Mouse (Mus musculus): ENCODE results near the gene Actn1.
A peak's percentile ranks its signal among the peaks of the same experiment; 100 is the strongest.

Actn1 gene

DNA sequence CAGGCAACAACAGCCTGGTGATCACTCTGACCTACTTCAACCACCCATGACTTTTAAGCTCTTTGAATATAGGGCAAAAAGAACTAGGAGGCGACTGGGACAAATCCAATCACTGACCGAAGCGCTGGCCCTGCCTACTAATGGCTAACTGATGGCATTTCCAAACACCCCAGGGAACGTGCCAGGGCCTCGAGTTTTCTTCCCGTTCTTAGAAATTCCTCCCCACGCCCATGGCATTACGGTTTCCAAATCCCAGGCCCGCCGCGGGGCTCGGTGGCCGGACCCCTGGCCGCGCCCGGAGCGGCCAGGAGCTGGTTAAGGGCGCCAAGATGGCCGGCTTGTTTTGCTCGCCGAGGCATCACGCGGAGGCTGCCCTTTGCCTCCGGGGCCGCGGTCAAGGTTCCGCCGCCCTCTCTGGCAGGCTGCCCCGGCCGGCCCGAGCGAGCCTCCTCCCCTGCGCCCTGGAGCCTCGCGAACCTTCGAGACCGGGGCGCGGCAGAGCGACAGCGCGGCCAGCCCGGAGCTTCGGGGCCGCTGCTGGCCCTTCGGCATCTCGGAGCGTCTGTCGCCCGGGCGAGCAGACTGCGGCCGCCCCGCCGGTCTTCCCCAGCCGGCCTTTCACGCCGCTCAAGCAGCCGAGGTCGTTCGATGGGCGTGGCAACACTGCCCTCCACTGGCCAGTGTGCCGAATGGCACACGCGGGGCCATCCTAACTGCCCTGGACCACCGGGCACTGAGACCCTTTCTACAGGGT lies 127.7 kb downstream of the Actn1 start:
- peak; percentile 93 for DNase-seq

- no peak for DNase-seq
Measured at GRCm38 (mm10) chr12:80131359-80132249, 128.6 kb downstream of the Actn1 start.

DNA sequence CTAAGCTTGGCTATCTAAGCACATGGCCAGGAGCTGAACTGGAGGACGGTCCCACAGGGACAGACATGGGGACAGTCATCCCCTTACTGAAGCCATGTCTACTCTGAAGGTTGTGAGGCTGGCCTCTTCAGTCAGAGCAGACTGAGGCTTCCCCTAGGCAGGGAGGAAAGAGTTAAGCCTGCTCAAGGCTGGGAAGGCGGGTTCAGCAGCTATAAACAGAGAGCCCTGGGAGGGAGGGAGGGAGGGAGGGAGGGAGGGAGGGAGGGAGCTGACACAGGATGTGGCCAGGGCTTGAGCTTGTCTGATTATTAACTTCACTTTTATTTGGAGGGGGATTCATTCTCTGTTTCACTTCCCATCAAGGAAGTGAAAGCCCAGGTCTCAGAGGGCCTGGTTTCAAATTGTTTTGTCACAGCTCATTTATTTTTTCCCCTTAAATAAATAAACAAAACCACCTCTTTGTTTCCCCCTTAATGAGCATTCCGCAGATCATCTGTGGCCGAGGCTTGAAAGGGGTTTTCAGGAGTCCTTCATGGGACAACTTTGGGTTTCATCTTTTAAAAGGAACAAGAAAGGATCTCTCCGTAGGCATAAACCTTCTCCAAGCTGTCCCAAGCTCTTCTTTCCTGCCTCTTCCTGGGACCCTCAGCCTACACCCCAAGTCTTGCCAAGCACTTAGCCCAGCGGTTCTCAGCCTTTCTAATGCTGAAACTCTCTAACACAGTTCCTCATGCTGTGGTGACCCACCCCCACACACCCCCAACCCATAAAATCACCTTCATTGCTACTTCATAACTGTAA lies 129.4 kb downstream of the Actn1 start:
- peak; percentile 64 for DNase-seq

DNA sequence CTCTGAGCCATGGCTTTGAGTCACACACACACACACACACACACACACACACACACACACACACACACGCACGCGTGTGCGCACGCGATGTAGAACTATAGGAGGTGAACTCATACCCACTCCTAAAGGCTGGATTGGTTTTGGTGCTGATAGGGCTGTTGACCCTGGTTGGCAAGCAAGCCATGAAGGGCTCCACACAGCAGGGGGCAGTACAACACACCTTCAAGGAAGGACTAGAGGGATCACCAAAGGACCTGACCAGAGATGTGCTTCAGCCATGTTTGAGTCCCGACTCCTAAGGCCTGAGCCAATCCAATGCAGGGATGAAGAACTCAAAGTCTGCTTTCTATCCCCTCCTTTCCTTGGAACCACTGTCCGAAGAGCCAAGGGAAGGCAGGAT lies 130.6 kb downstream of the Actn1 start:
- DNase-seq, result no peak

DNA sequence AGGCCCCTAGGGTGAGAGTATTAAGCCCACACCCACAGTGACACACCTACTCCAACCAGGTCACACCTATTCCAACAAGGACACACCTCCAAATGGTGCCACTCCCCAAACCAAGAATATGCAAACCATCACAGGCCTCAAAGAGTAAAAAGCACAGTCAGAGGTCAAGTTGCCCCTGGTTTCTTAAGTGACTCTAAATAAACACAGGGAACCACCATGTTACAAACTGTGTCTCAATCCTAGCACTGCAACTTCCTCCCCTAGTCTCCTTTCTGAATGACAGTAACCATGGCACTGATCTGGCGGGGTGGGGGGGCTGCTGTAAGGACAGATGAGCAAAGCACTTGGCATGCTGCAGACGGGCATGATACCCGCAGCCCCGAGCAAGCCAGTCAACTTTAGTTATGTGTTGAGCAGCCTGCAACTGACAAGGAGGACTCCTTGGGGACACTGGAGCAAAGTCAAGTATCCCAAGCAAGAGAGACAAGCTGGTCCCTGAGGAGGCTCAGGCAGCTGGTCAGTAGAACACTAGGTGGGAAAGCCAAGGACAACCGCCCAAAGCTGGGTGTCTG lies 132.9 kb downstream of the Actn1 start:
- no peak for DNase-seq

GRCm38 (mm10) chr12:80125316-80125715 lies 134.9 kb downstream of the Actn1 start:
- no peak for DNase-seq

DNA sequence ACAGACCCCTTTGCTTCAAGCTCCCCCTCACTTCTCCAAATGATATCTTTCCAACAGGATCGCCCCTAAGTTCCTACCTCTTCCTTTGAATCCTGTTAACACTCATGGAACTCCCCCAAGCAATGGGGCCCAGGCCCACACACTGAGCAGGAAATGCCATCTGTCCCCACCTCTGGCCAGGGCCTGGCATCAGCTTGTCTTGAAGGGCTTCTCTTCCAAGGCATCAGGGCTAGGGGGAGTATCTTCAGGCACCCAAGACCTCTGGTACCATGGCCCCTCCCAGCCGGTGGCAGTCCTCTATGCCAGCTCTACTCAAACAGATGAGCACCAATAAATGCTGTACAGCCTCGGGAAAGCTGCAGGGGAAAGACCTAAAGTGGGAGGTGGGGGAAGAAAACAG lies 135.4 kb downstream of the Actn1 start:
- no peak for DNase-seq

- no peak for DNase-seq
Measured at GRCm38 (mm10) chr12:80124211-80124610, 136.0 kb downstream of the Actn1 start.

DNA sequence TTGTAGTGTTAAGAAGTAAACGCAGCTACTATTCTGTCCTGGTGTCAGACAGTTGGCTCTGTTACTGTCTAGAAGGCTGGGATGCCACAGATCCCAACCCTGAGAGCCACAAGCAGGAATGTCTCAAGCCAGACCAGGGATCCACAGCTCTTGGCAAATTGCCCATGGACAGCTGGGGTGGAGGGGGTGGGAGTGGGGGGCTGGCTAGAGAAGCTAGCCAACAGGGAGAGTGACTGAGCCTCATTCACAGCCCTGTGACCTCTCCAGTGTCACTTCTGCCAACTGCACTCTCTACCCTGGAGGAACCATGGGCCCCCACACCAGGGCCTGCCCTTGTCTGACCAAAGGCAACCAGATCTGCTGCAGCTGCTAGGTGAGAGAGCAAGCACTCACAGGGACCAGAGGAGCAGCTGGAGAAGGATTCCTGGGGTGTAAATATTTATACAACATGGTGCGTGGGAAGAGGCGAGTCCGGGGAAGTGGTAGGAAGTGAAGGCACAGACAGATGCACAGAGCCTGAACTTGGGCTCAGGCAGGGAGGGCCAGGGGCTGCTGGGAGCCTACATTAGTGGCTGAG lies 136.9 kb downstream of the Actn1 start:
- peak; percentile 41 for DNase-seq

DNA sequence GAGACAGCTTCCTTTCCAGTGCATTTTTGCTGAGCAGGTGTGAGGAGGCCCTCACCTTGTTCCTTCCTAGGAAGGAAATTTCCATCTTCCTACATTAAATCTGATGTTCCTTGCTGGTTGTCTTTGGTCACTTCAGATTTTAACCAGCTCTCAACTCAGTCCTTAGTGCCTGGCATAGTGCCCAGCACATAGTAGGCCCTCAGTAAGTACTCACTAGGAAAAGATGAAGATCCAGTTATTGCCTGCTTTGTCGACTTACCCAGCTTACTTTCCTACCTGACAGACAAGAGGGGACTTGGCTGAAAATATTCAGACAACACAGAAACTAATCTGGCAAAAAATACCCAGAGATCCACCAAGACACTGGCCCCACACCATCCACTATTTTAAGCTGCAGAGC lies 138.7 kb downstream of the Actn1 start:
- DNase-seq, result no peak

GRCm38 (mm10) chr12:80118588-80118987 lies 141.6 kb downstream of the Actn1 start:
- no peak for DNase-seq

All from kidney, adult 11 months (tissue).